Mouse (Mus musculus): ENCODE results near the gene Aatk. TPM values are rescaled to one million over a fixed set of nuclear protein-coding genes. Genes with fewer than 3 reads are reported as not detected.

Gene Aatk
- polyA plus RNA-seq, 1 experiment from 2014 or later: 18.6 TPM

DNA sequence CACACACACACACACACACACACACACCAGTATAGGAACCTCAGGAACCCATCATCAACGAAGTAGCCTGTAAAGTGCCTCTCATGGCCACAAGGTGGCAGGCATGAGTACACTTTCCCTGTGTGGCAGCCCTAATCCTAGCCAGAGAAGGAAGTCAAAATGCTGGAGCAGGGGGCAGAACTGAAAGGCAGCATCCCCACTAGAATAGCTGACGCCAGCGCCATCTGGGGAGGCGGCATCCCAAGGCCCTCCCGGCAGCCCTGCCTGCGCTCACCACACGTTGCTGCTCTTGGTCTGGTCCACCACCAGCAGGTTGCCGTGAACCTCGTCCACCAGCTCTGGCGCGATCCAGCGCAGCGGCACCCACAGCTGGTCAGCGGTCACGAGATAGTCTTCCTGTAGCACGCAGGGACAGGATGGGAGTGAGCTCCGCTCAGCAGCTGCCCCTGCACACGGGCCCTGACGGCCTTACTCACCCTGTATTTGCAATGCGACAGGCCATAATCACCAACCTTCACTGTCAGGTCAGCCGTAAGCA is 33.7 kb downstream of the Aatk start:
- 16% methylated on average over 21 of the region's 21 CpGs for WGBS
- H3K4me2 ChIP-seq (replicated peaks): peak overlapping the region; percentile 52
- no peaks in the 10 kb centered on the region for H3K9me3 ChIP-seq
- peaks cover 8% of the 10 kb centered on the region; the same call in 1 of the 2 replicates for H3K27me3 ChIP-seq
- peak overlapping the region; percentile 60; the same call in 1 of the 2 replicates for H3K27ac ChIP-seq
- peaks cover 37% of the 10 kb centered on the region for H3K36me3 ChIP-seq
- ATAC-seq: peak; percentile 77
- H3K4me1 ChIP-seq (replicated peaks): peaks cover 25% of the 10 kb centered on the region
- H3K4me3 ChIP-seq (replicated peaks): peak overlapping the region; percentile 27
- H3K9ac ChIP-seq (replicated peaks): peak overlapping the region; percentile 65

DNA sequence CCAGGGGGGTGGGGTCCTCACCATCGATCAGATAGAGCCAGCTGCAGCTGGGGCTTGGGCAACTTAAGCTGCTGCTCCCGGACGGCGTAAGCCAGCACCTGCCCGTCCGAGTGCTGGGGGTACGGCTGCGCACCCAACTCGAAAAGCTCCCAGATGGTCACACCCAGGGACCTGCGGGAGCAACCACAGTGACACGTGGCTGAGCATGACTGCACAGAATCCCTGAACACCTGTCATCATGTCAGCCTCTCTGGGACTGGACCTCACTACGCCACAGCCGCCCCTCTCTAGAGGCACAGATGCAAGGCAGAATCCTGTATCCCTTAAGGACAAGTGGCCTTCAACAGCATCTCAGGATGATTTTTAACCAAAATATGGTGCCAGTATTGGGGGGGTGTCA is 34.3 kb downstream of the Aatk start:
- H3K27me3 ChIP-seq: peaks cover 8% of the 10 kb centered on the region; the same call in 1 of the 2 replicates
- no peak overlapping the region for H3K27ac ChIP-seq
- 84% methylated on average over 13 of the region's 13 CpGs for WGBS
- H3K4me3 ChIP-seq (replicated peaks): no peak overlapping the region
- no peak overlapping the region for H3K4me2 ChIP-seq (replicated peaks)
- H3K9ac ChIP-seq (replicated peaks): no peak overlapping the region; the same call in 1 of the 2 replicates
- H3K4me1 ChIP-seq (replicated peaks): peaks cover 25% of the 10 kb centered on the region
- peaks cover 42% of the 10 kb centered on the region for H3K36me3 ChIP-seq
- ATAC-seq: peak; percentile 5; the same call in 1 of the 2 replicates
- H3K9me3 ChIP-seq: no peaks in the 10 kb centered on the region

DNA sequence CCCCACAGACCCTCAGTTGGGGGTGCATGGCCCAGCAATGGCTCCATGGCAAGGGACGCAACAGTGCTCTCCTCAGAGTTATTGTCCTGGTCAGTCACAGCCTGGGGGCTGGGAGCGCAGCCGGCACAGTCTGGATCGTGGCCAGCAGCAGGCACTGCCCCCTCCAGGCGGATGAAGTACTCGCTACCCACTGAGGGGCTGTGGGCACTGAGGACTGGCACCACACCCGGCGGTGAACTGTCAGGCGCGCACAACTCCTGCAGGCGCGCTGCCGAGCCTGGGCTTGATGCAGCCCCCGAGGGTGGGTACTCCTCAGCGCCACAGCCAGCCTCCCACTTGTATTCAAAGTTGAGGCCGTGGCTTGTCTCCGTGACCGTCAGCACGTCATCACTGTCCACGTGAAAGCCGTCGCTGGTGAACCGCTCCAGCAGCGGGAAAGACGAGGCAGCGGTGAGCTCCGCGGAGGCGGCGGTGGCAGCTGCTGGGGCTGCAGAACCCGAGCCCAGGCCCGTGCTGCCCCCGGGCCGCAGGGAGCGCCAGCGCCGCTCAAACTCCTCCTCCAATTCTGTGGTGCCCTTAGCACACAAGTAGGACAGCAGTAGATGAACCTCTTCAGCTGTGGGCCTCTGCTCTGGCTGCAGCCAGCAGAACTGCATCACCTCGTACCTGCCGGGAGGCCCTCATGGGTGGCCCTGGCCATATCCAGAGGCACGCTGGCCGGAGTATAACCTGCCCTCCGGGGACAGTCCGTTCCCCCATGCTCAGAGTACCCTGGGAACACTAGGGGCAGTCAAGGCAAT is 35.0 kb downstream of the Aatk start:
- 50% methylated on average over 43 of the region's 43 CpGs for WGBS
- ATAC-seq: peak; percentile 41
- Histone ChIP-seq H3K9me3 (no peaks in the 10 kb centered on the region), H3K27ac (no peak overlapping the region), H3K4me3 (replicated peaks) (no peak overlapping the region), H3K9ac (replicated peaks) (no peak overlapping the region), H3K36me3 (peaks cover 43% of the 10 kb centered on the region), H3K4me2 (replicated peaks) (peak overlapping the region; percentile 28), H3K4me1 (replicated peaks) (peaks cover 25% of the 10 kb centered on the region), H3K27me3 (peaks cover 8% of the 10 kb centered on the region; the same call in 1 of the 2 replicates)

DNA sequence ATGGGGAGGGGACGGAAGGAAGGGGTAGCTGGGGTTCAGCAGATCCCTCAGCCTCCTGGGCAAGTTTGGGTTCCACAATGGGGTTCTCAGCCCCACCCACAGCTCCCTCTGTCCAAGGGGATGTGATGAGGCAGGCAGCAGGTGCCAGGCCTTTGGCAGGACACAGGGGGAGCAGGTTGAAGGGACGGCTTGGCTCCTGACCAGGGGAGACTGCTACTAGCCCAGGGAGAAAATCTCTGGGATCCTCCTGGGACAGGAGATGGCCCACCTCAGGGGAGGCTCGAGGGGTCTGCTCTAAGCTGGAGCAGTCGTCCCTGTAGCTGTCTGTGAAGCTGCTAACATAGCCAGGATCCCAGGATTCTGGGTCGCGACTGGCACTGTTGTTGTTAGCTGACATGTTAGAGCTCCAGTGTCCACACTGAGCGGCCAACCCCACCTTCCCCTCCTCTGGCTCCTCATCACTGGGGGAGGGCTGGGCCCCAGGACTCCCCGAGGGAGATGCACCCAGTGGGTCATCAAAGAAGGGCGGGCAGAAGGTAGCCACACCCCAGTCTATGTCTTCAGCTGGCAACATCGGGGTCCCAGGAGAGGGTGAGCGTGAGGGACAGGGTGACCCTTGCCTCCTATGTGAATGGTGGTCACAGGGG is 35.7 kb downstream of the Aatk start:
- no peak overlapping the region for H3K9ac ChIP-seq (replicated peaks)
- no peak for ATAC-seq
- no peak overlapping the region for H3K27ac ChIP-seq
- peaks cover 43% of the 10 kb centered on the region for H3K36me3 ChIP-seq
- WGBS: 77% methylated on average over 11 of the region's 11 CpGs
- H3K4me1 ChIP-seq (replicated peaks): peaks cover 25% of the 10 kb centered on the region
- H3K4me3 ChIP-seq (replicated peaks): no peak overlapping the region
- H3K9me3 ChIP-seq: no peaks in the 10 kb centered on the region
- H3K4me2 ChIP-seq (replicated peaks): no peak overlapping the region; the same call in 1 of the 2 replicates
- H3K27me3 ChIP-seq: peaks cover 8% of the 10 kb centered on the region; the same call in 1 of the 2 replicates

DNA sequence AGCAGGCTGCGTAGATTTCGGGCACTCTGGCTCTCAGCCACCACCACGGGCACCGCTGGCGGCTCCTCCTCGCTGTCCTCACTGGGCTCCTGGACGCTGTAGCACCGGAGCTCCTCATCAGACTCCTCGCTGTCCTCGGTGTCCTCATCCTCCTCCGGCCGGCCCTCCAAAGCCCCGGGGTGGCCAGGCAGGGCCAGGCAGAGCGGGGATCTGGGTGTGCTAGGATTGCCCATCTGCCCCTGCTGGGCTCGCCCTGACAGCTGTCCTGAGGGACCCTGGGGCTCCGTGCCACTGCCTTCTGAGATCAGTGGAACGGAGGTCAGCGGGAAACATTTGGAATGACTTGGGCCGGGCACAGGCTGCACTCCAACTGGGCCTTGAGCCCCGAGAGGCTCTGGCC is 37.0 kb downstream of the Aatk start:
- WGBS: 81% methylated on average over 20 of the region's 20 CpGs
- Histone ChIP-seq H3K36me3 (peaks cover 36% of the 10 kb centered on the region), H3K4me2 (replicated peaks) (no peak overlapping the region), H3K9me3 (no peaks in the 10 kb centered on the region), H3K27ac (no peak overlapping the region), H3K9ac (replicated peaks) (no peak overlapping the region), H3K4me1 (replicated peaks) (peaks cover 25% of the 10 kb centered on the region), H3K4me3 (replicated peaks) (no peak overlapping the region), H3K27me3 (peaks cover 8% of the 10 kb centered on the region; the same call in 1 of the 2 replicates)
- no peak for ATAC-seq

DNA sequence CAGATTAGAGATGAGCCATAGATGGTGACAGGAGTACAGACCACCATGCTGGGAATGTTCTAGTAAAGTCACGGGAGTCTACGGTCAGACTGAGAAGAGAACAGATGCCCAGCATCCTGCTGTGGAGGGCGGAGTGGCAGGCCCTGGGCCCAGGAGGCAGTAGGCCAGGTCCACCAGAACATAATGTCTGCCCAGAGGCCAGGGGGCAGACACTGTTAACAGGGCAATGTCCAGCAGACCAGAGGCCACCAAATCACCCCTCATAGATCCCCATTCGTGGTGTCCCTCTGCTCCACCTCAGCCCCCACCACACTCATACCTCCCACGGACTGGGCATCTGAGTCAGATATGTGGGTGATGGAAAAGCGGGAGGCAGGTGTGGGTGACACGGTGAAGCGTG is 38.0 kb downstream of the Aatk start:
- Histone ChIP-seq H3K9ac (replicated peaks) (no peak overlapping the region), H3K36me3 (peaks cover 36% of the 10 kb centered on the region), H3K4me3 (replicated peaks) (no peak overlapping the region), H3K4me2 (replicated peaks) (no peak overlapping the region), H3K4me1 (replicated peaks) (peaks cover 25% of the 10 kb centered on the region), H3K27ac (no peak overlapping the region), H3K9me3 (no peaks in the 10 kb centered on the region), H3K27me3 (peaks cover 8% of the 10 kb centered on the region; the same call in 1 of the 2 replicates)
- no peak for ATAC-seq
- WGBS: 86% methylated on average over 8 of the region's 8 CpGs

DNA sequence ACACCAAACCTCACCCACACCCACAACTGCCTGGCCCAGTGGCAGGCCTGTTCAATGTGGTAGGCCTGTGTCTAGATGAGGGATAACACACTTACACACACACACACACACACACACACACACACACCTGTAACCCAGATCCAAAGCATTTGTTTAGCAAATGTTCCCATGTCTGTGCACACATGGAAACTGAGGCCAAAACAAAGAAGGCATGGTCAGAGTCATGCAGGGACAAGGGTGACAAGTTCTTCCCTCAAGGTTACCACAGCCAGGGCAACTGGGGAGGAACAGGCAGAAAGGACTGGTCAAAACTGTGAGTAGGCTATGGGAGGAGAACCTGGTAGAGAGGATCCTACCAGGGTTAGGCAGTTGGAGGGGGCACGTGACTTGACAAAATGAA is 38.5 kb downstream of the Aatk start:
- Histone ChIP-seq H3K9me3 (no peaks in the 10 kb centered on the region), H3K4me1 (replicated peaks) (peaks cover 23% of the 10 kb centered on the region), H3K27ac (no peak overlapping the region), H3K4me2 (replicated peaks) (no peak overlapping the region), H3K27me3 (peaks cover 8% of the 10 kb centered on the region; the same call in 1 of the 2 replicates), H3K36me3 (peaks cover 36% of the 10 kb centered on the region), H3K4me3 (replicated peaks) (no peak overlapping the region), H3K9ac (replicated peaks) (no peak overlapping the region)
- no peak for ATAC-seq
- WGBS: 95% methylated on average over 1 of the region's 1 CpGs

DNA sequence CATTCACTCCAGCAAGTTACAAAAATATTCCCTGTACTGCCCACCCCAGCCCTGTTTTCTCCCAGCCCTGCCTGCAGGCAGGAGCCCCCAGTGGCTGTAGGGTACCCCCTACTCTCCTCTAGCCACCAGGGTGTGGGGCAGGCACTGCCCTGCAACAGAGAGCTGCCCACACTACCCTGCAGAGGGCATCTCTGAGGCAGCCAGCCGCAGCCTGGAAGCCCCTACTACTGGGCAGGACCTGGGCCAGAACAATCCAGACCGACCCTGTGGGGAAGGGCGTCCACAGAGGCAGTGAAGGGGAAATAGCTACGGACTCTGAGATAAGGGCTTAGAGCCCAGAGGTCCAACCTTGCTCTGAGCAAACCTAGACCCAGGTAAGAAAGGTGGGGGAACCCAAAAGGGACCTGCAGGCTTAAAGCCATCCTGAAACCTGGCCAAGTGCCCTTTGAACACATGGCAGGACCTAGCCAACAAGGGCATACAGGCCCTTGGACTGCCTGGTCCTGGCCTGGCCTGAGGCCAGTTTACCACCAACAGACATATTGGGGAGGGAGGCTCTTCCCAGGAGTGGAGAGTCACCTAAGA is 39.4 kb downstream of the Aatk start:
- Histone ChIP-seq H3K9ac (replicated peaks) (no peak overlapping the region), H3K4me2 (replicated peaks) (no peak overlapping the region), H3K9me3 (no peaks in the 10 kb centered on the region), H3K4me1 (replicated peaks) (peaks cover 17% of the 10 kb centered on the region), H3K27ac (no peak overlapping the region), H3K36me3 (peaks cover 34% of the 10 kb centered on the region), H3K4me3 (replicated peaks) (no peak overlapping the region), H3K27me3 (peaks cover 8% of the 10 kb centered on the region; the same call in 1 of the 2 replicates)
- WGBS: 72% methylated on average over 4 of the region's 4 CpGs
- ATAC-seq: no peak

DNA sequence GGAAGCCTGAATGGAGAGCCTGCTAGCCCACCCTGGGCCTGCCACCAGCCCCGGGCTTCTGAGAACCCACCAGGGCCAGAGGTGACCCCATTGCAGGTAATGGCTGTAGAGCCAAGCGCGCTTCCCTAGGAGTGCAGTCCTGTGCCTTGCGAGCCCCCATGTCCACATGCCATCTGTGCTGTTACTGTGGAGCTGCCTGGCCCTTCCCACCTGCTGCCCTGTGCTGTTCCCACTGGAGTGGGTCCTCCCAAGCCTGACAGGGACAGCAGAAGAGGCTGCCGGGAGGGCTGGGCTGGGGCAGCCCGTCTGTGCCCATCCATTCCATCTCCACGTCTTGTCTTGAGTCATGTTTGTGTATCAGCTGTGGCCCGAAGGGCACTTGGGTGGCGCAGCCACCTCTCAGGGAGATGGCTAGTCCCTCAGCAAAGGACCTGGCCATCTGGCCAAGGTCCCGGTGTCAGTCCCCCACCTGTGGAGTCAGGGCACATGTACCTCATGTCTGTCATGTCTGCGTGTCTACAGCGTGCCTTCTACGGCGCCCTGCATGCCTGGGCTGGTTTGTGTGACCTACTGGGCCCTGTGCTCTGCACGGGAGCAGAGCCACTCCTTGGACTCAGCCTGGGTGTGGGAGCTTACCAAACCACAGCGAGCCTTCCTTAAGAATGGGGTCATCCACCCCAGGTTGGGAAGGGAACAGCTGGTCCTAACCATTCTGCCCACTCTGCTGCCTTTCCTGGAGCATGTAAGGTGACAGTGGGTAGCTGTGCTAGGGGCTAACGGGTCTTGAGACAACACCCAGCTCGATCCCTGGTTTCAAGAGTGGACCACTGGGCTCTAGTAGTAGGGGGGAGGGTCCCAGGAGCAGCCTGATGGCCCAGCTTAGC is 41.3 kb downstream of the Aatk start:
- Histone ChIP-seq H3K27me3 (0 out of 2 replicates have a peak, but pooled peaks cover 3% of the 10 kb centered on the region), H3K4me2 (replicated peaks) (no peak overlapping the region), H3K4me1 (replicated peaks) (0 out of 2 replicates have a peak, but pooled peaks cover 2% of the 10 kb centered on the region), H3K36me3 (peaks cover 24% of the 10 kb centered on the region), H3K9me3 (no peaks in the 10 kb centered on the region), H3K9ac (replicated peaks) (no peak overlapping the region), H3K27ac (no peak overlapping the region), H3K4me3 (replicated peaks) (no peak overlapping the region)
- ATAC-seq: no peak
- 89% methylated on average over 18 of the region's 18 CpGs for WGBS

DNA sequence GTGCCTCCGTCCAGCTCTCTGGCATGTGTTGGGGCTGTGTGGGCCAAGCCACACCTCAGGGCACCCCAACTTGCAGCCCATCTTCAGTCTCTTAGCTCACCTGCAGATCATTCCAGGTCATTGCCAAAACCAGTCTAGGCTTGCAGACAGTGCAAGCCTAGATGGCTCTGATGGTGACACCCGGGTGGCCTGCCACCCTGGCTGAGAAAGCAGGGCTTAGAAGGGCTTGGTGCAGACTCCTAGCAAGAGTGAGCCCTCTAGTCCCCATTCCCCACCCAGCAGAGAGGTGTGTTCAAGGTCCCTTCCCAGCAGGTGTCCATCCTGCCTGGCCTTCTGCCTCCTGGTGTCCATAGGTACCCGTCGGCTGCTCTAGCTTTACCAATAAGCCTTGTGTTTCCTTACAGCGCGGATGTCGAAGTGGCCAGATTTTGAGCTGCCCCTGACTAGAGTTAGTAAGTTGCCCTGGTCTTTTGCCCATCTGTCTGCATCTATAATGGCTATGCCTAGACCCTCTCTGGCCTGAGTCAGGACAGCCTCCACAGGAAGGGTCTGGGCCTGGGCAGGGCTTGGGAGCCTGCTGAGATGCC is 44.2 kb downstream of the Aatk start:
- Histone ChIP-seq H3K4me2 (replicated peaks) (no peak overlapping the region), H3K36me3 (peaks cover 1% of the 10 kb centered on the region; the same call in 1 of the 2 replicates), H3K27ac (no peak overlapping the region), H3K9ac (replicated peaks) (no peak overlapping the region), H3K27me3 (no peaks in the 10 kb centered on the region), H3K4me1 (replicated peaks) (0 out of 2 replicates have a peak, but pooled peaks cover 2% of the 10 kb centered on the region), H3K9me3 (no peaks in the 10 kb centered on the region), H3K4me3 (replicated peaks) (no peak overlapping the region)
- 97% methylated on average over 7 of the region's 7 CpGs for WGBS
- ATAC-seq: no peak

DNA sequence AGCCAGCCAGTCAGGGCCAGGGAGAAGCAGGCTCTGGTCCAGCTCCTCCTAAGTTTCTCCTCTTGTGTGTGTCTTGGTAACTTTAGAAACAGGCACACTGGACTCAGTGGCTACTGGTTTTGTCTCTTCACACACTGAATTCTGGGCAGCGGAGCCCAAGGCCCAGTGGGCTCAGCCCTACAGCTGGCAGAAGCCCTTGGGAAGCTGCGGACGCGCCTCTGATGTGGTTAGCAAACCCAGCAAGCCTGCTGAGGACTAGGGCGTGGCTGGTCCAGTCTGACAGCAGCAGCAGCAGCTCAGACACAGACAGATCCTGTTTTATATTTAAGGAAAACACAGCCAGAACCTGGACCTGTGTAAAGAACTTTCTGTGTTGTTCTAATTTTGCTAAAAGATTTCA is 44.9 kb downstream of the Aatk start:
- WGBS: 71% methylated on average over 5 of the region's 5 CpGs
- H3K4me3 ChIP-seq (replicated peaks): no peak overlapping the region
- no peak overlapping the region for H3K4me2 ChIP-seq (replicated peaks)
- H3K27me3 ChIP-seq: no peaks in the 10 kb centered on the region
- 0 out of 2 replicates have a peak, but pooled peaks cover 5% of the 10 kb centered on the region for H3K36me3 ChIP-seq
- H3K27ac ChIP-seq: no peak overlapping the region
- ATAC-seq: no peak
- H3K4me1 ChIP-seq (replicated peaks): 0 out of 2 replicates have a peak, but pooled peaks cover 2% of the 10 kb centered on the region
- H3K9ac ChIP-seq (replicated peaks): no peak overlapping the region
- H3K9me3 ChIP-seq: no peaks in the 10 kb centered on the region

Data from midbrain, embryonic 13.5 days (tissue).